Mouse (Mus musculus) forebrain, embryonic 13.5 days (tissue): ENCODE measurements at regions not wholly inside any gene's neighbourhood (a gene's known extent, or its start where the extent isn't known, plus 50 kb on each side); places are given as distances from the start of the nearest gene placed in this dataset.
A peak's percentile ranks its signal among the peaks of the same experiment; 100 is the strongest.

Source experiments
- ATAC-seq: fragments of 200-750 bp; cut with Nextera tagmentation; 2 replicates; pipeline ENCODE4 v1.8.0; 2017
- H3K27ac ChIP-seq: fragments of 300-500 bp; sonication (generic); 2 replicates; pipeline ENCODE4 v1.5.1; 2015; ENCODE audit warnings: inconsistent platforms, mild to moderate bottlenecking, moderate library complexity
- H3K27me3 ChIP-seq: fragments of 300-500 bp; sonication (generic); 2 replicates; pipeline ENCODE4 v1.6.1; 2015; ENCODE audit warnings: mild to moderate bottlenecking, inconsistent platforms
- H3K36me3 ChIP-seq: fragments of 300-500 bp; sonication (generic); 2 replicates; pipeline ENCODE4 v1.6.1; 2015; ENCODE audit warnings: mild to moderate bottlenecking, inconsistent platforms; ENCODE audit not compliant: poor library complexity, severe bottlenecking
- H3K4me1 ChIP-seq: fragments of 300-500 bp; sonication (generic); 2 replicates; pipeline ENCODE4 v1.6.1; 2015; ENCODE audit warnings: inconsistent platforms
- H3K4me2 ChIP-seq: fragments of 300-500 bp; sonication (generic); 2 replicates; pipeline ENCODE4 v1.6.1; 2015; ENCODE audit warnings: inconsistent platforms, mild to moderate bottlenecking, moderate library complexity
- H3K4me3 ChIP-seq: fragments of 300-500 bp; sonication (generic); 2 replicates; pipeline ENCODE4 v1.5.1; 2015; ENCODE audit warnings: mild to moderate bottlenecking, inconsistent platforms
- H3K9ac ChIP-seq: fragments of 300-500 bp; sonication (generic); 2 replicates; pipeline ENCODE4 v1.6.1; 2015; ENCODE audit warnings: mild to moderate bottlenecking, inconsistent platforms
- H3K9me3 ChIP-seq: fragments of 300-500 bp; sonication (generic); replicated peaks from 2 replicates; pipeline ENCODE4 v1.6.1; 2016; ENCODE audit warnings: inconsistent platforms
- WGBS: fragments of 180-500 bp; shearing (Covaris S2); methylation state at CpG from one replicate; pipeline ENCODE4 v1.1.7; 2015; 5-methylcytosine and 5-hydroxymethylcytosine counted together

GRCm38 (mm10) chr10:106113083-106113482 is 271.9 kb upstream of the Mettl25 start:
- H3K9ac ChIP-seq = no peak overlapping the region
- peaks cover 8% of the 10 kb centered on the region; the same call in 1 of the 2 replicates for H3K4me1 ChIP-seq
- no peaks in the 10 kb centered on the region for H3K9me3 ChIP-seq
- 75% methylated on average over 3 of the region's 3 CpGs for WGBS
- no peak overlapping the region for H3K4me2 ChIP-seq
- no peaks in the 10 kb centered on the region for H3K27me3 ChIP-seq
- ATAC-seq = no peak
- no peak overlapping the region for H3K27ac ChIP-seq
- no peaks in the 10 kb centered on the region for H3K36me3 ChIP-seq
- no peak overlapping the region for H3K4me3 ChIP-seq

DNA sequence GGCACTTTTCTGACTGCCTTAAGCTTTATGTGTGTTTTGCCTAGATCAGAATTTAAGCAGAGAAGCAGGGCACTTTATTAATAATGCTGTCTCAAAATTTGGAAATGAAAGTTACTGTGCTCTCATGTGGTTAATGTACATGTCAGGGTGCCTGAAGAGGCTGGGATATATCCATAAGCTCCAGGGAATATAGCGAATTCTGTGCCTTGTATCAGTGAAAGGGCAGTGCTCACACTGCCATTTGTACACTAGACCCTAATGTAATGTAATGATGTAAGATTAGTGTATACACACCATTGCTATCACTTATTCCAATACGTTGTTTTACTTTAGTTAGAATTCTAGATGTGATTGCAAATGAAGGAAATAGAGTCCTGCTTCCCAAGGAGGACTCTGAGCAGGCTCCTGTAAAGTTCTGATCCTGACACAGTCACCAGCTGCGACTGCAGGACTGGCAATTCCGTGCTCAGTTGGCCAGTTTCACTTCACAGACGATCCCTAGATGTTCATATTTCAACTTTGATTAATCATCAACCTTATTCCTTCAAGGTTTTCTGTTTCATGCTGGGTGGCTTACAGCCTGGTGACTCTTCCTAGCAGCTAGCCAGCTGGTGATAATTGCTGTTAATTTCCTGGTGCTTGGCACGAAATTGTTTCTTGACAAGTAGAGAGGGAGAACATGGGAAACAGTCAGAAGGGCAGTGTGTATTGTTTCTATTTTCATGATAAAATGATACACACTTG is 273.7 kb upstream of the Mettl25 start:
- H3K36me3 ChIP-seq = no peaks in the 10 kb centered on the region
- H3K4me3 ChIP-seq = no peak overlapping the region
- no peaks in the 10 kb centered on the region for H3K27me3 ChIP-seq
- H3K9me3 ChIP-seq = no peaks in the 10 kb centered on the region
- peaks cover 8% of the 10 kb centered on the region; the same call in 1 of the 2 replicates for H3K4me1 ChIP-seq
- no peak overlapping the region for H3K27ac ChIP-seq
- 0 out of 2 replicates have a peak, but pooled peaks have one; percentile 33 for ATAC-seq
- no peak overlapping the region for H3K9ac ChIP-seq
- no peak overlapping the region for H3K4me2 ChIP-seq
- WGBS = 51% methylated on average over 6 of the region's 6 CpGs

- Histone ChIP-seq H3K36me3 (no peaks in the 10 kb centered on the region), H3K9ac (no peak overlapping the region), H3K4me3 (no peak overlapping the region), H3K27me3 (no peaks in the 10 kb centered on the region), H3K9me3 (no peaks in the 10 kb centered on the region), H3K27ac (no peak overlapping the region), H3K4me1 (no peaks in the 10 kb centered on the region), H3K4me2 (no peak overlapping the region)
- no peak for ATAC-seq
- 68% methylated on average over 2 of the region's 2 CpGs for WGBS
These were observed 280.6 kb upstream of the Mettl25 start for GRCm38 (mm10) chr10:106121826-106122225.

DNA sequence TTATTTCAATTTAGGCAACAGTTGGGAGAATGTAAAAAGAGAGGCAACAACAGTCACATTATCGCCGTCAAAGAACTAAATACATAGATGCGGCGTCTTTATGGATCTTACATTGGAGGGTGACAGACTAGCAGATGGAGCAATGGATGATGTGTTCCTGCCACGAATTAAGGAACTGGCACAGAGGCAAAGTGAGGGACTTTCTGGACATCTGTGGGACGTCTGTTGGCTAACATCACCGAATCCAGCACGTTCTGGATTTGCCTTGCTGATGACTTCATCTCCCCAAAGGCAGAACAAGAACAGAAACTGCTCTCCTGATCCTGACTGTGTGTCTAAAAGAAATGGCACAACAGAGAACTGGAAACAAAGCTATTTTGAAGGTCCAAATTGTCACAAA is 281.8 kb upstream of the Mettl25 start:
- Histone ChIP-seq H3K27me3 (no peaks in the 10 kb centered on the region), H3K9me3 (no peaks in the 10 kb centered on the region), H3K4me1 (no peaks in the 10 kb centered on the region), H3K4me3 (no peak overlapping the region), H3K36me3 (no peaks in the 10 kb centered on the region), H3K9ac (no peak overlapping the region), H3K27ac (no peak overlapping the region), H3K4me2 (no peak overlapping the region)
- WGBS = 78% methylated on average over 8 of the region's 8 CpGs
- peak; percentile 92 for ATAC-seq

GRCm38 (mm10) chr10:106172131-106172530 is 298.0 kb upstream of the Ppfia2 start:
- no peak overlapping the region for H3K27ac ChIP-seq
- WGBS = 81% methylated on average over 3 of the region's 3 CpGs
- ATAC-seq = no peak

GRCm38 (mm10) chr10:106174433-106174832 is 295.7 kb upstream of the Ppfia2 start:
- no peaks in the 10 kb centered on the region for H3K4me1 ChIP-seq
- WGBS = 55% methylated on average over 1 of the region's 1 CpGs
- H3K27me3 ChIP-seq = no peaks in the 10 kb centered on the region
- H3K9me3 ChIP-seq = no peaks in the 10 kb centered on the region
- no peak for ATAC-seq
- H3K27ac ChIP-seq = no peak overlapping the region
- no peak overlapping the region for H3K9ac ChIP-seq
- no peak overlapping the region for H3K4me2 ChIP-seq
- no peak overlapping the region for H3K4me3 ChIP-seq
- H3K36me3 ChIP-seq = no peaks in the 10 kb centered on the region

More at GRCm38 (mm10) chr10:106172131-106172530, 298.0 kb upstream of the Ppfia2 start:
- no peak overlapping the region for H3K4me3 ChIP-seq
- H3K36me3 ChIP-seq = no peaks in the 10 kb centered on the region
- no peak overlapping the region for H3K9ac ChIP-seq
- H3K9me3 ChIP-seq = no peaks in the 10 kb centered on the region
- no peaks in the 10 kb centered on the region for H3K27me3 ChIP-seq
- H3K4me2 ChIP-seq = no peak overlapping the region
- H3K4me1 ChIP-seq = no peaks in the 10 kb centered on the region

DNA sequence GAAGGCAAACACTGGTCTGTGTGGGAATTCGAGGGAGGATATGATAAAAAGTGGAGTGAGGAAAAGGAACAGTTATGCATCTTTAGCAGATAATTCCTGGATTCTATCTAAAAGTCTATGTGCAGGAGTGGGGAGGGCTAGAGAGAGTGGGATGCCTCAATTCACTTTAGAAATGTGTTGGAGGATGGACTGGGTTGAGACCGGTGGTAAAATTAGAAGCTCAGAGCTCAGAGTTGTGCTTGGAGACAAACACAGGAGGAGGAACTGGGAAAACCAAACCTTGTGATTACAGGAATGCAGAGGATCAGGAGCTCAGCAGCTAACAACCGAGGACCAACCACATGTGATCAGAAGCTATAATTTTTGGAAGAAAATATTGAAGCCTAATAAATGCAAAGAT is 290.5 kb upstream of the Ppfia2 start:
- Histone ChIP-seq H3K4me1 (no peaks in the 10 kb centered on the region), H3K9ac (no peak overlapping the region), H3K4me2 (no peak overlapping the region), H3K9me3 (no peaks in the 10 kb centered on the region), H3K36me3 (no peaks in the 10 kb centered on the region), H3K27ac (no peak overlapping the region), H3K4me3 (no peak overlapping the region), H3K27me3 (no peaks in the 10 kb centered on the region)
- 86% methylated on average over 3 of the region's 3 CpGs for WGBS
- no peak for ATAC-seq

GRCm38 (mm10) chr10:106202566-106202965 is 267.6 kb upstream of the Ppfia2 start:
- Histone ChIP-seq H3K27me3 (no peaks in the 10 kb centered on the region), H3K27ac (no peak overlapping the region), H3K4me3 (no peak overlapping the region), H3K9me3 (no peaks in the 10 kb centered on the region), H3K4me1 (no peaks in the 10 kb centered on the region), H3K4me2 (no peak overlapping the region), H3K36me3 (no peaks in the 10 kb centered on the region), H3K9ac (no peak overlapping the region)
- no peak for ATAC-seq
- WGBS = 76% methylated on average over 2 of the region's 2 CpGs

GRCm38 (mm10) chr10:106224251-106224650 is 245.9 kb upstream of the Ppfia2 start:
- no peak overlapping the region for H3K4me2 ChIP-seq
- H3K4me1 ChIP-seq = no peaks in the 10 kb centered on the region
- H3K27me3 ChIP-seq = no peaks in the 10 kb centered on the region
- H3K9me3 ChIP-seq = no peaks in the 10 kb centered on the region
- WGBS = 79% methylated on average over 3 of the region's 3 CpGs
- H3K36me3 ChIP-seq = no peaks in the 10 kb centered on the region
- ATAC-seq = no peak
- H3K27ac ChIP-seq = no peak overlapping the region
- no peak overlapping the region for H3K4me3 ChIP-seq
- no peak overlapping the region for H3K9ac ChIP-seq

DNA sequence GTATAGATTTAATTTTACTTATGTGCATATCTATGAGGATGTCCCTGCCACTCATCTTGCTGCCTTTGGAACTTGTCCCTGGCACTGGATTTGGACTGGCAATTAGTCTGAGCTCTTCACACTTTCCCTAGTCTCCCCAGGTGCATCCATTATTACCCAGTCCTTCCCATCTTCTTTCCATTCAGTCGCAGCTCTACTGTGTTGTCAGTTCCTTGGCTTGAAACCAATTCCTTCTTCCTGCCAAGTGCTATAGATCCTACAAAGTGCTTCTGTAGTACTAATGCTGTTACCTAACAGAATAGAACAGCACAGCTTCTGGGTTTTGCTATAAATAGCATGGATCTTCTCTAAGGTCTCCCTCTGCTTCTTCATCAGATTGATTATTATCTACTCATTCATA is 228.0 kb upstream of the Ppfia2 start:
- ATAC-seq = peak; percentile 82
- no peaks in the 10 kb centered on the region for H3K36me3 ChIP-seq
- H3K9ac ChIP-seq = no peak overlapping the region
- no peaks in the 10 kb centered on the region for H3K27me3 ChIP-seq
- 36% methylated on average over 1 of the region's 1 CpGs for WGBS
- no peaks in the 10 kb centered on the region for H3K4me1 ChIP-seq
- no peak overlapping the region for H3K4me3 ChIP-seq
- H3K27ac ChIP-seq = no peak overlapping the region
- H3K4me2 ChIP-seq = no peak overlapping the region
- H3K9me3 ChIP-seq = no peaks in the 10 kb centered on the region

DNA sequence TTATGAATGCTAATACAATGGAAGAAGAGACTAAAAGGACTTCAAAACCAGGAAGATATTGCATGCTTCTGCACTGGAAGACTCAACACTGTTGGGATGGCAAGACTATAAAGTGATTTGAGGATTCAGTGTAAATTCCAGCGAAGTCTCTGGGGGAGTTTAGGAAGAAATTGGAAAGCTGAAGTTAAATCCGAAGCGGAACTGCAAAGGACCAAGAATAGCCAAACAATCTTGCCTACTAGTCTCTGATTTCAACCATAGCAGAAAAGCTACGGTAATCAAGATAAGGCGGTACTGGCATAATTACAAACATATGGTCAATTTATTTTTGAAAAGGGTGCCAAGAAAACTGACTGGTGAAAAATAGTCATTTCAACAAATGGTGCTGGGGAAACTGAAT is 216.0 kb upstream of the Ppfia2 start:
- no peaks in the 10 kb centered on the region for H3K9me3 ChIP-seq
- no peaks in the 10 kb centered on the region for H3K36me3 ChIP-seq
- no peak; the same call in 1 of the 2 replicates for ATAC-seq
- no peak overlapping the region for H3K9ac ChIP-seq
- H3K27me3 ChIP-seq = no peaks in the 10 kb centered on the region
- H3K27ac ChIP-seq = no peak overlapping the region
- H3K4me3 ChIP-seq = no peak overlapping the region
- no peaks in the 10 kb centered on the region for H3K4me1 ChIP-seq
- H3K4me2 ChIP-seq = no peak overlapping the region
- WGBS = 81% methylated on average over 5 of the region's 5 CpGs

GRCm38 (mm10) chr10:106259811-106260210 is 210.3 kb upstream of the Ppfia2 start:
- H3K27me3 ChIP-seq = no peaks in the 10 kb centered on the region
- WGBS = 70% methylated on average over 4 of the region's 4 CpGs
- peak; percentile 58; the same call in 1 of the 2 replicates for ATAC-seq

DNA sequence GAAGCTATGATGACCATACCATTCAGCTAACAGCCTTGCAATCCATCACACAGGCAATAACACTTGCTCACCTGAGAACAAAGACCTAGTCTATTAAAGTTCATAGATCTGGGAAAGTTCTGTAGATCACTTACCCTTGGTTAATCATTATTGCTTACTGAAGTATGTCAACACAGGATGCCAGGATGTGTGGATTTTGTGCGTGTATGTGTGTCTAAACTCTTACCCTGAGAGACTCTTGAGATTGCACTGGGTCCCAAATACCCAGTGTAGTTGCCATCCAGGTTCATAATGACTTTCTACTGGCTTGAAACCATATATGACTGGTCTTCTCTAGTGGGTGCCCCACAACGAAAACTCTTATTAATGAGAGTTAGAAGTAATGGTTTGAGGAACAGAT is 196.8 kb upstream of the Ppfia2 start:
- WGBS = 90% methylated on average over 2 of the region's 2 CpGs
- H3K27me3 ChIP-seq = no peaks in the 10 kb centered on the region
- H3K27ac ChIP-seq = no peak overlapping the region

More at GRCm38 (mm10) chr10:106259811-106260210, 210.3 kb upstream of the Ppfia2 start:
- Histone ChIP-seq H3K27ac (no peak overlapping the region), H3K36me3 (no peaks in the 10 kb centered on the region), H3K4me3 (no peak overlapping the region), H3K9me3 (no peaks in the 10 kb centered on the region), H3K9ac (no peak overlapping the region), H3K4me2 (no peak overlapping the region), H3K4me1 (no peaks in the 10 kb centered on the region)

More for the DNA sequence above, 196.8 kb upstream of the Ppfia2 start:
- H3K9me3 ChIP-seq = no peaks in the 10 kb centered on the region
- H3K9ac ChIP-seq = no peak overlapping the region
- H3K36me3 ChIP-seq = no peaks in the 10 kb centered on the region
- H3K4me1 ChIP-seq = no peaks in the 10 kb centered on the region
- H3K4me3 ChIP-seq = no peak overlapping the region
- ATAC-seq = no peak
- H3K4me2 ChIP-seq = no peak overlapping the region
